Mouse (Mus musculus): ENCODE results near the gene Myrip. TPM values are rescaled to one million over a fixed set of nuclear protein-coding genes. Genes with fewer than 3 reads are reported as not detected.

The Myrip gene
- polyA plus RNA-seq, 1 experiment from 2014 or later = 0.07 TPM

DNA sequence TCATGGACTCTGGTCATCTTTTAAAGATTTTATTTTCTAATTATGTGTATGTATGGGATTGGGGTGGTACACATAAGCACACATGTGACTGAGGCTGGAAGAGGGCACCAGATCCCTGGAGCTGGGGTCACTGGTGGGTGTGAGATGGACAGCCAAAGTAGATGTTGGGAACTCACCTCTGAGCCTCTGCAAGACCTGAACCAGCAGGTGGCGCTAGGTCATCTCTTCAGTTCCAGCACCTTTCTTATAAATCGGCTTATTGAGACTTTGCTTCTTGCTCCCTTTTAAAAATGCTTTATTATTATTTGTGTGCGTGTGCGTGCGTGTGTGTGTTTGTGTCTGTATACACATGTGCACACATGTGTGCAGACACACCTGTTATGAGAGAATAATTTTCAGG is 109.1 kb downstream of the Myrip start:
- 26% methylated on average over 5 of the region's 5 CpGs for WGBS
- H3K36me3 ChIP-seq (ENCODE audit: control insufficient read depth, insufficient read depth, low read length) = no peaks in the 10 kb centered on the region
- no peak for ATAC-seq (ENCODE audit: insufficient number of reproducible peaks, low FRiP score, low TSS enrichment, low read depth)
- no peak overlapping the region for H3K27ac ChIP-seq (replicated peaks; ENCODE audit: low read depth, low read length)
- H3K9ac ChIP-seq (ENCODE audit: low read length) = no peak overlapping the region
- peak; percentile 73 for DNase-seq (ENCODE audit: low spot score)
- no peak overlapping the region for H3K4me2 ChIP-seq (ENCODE audit: low read depth, severe bottlenecking)
- no peaks in the 10 kb centered on the region for H3K27me3 ChIP-seq (ENCODE audit: control insufficient read depth, insufficient read depth, low read length)
- no peak overlapping the region for H3K4me3 ChIP-seq (ENCODE audit: low read depth, low read length)
- no peaks in the 10 kb centered on the region for H3K9me3 ChIP-seq (ENCODE audit: control insufficient read depth, low read length)
- no peaks in the 10 kb centered on the region for H3K4me1 ChIP-seq (ENCODE audit: control insufficient read depth, insufficient read depth, low read length)

DNA sequence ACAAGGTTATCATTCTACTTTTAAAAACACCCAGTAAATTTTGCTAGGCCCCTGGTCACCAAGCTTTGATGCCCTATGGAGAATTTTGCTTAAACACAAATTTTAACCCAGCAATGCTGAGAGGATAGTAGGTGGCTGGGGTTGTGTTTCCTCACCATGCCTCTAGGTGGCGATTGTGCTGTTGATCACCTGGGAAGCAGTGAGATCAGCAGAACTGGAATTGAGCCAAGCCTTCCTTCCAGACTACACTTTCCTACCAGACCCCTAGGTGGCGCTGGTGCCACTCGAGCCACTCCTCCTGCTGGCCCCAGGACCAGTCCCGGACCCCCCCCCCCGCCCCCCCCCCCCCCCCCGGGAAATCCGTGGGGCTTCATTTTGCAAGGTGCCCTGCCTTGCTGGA is 114.2 kb downstream of the Myrip start:
- Histone ChIP-seq H3K27me3 (ENCODE audit: control insufficient read depth, insufficient read depth, low read length) (no peaks in the 10 kb centered on the region), H3K9me3 (ENCODE audit: control insufficient read depth, low read length) (no peaks in the 10 kb centered on the region), H3K4me2 (ENCODE audit: low read depth, severe bottlenecking) (no peak overlapping the region), H3K4me3 (ENCODE audit: low read depth, low read length) (no peak overlapping the region), H3K9ac (ENCODE audit: low read length) (no peak overlapping the region), H3K27ac (replicated peaks; ENCODE audit: low read depth, low read length) (no peak overlapping the region), H3K36me3 (ENCODE audit: control insufficient read depth, insufficient read depth, low read length) (no peaks in the 10 kb centered on the region), H3K4me1 (ENCODE audit: control insufficient read depth, insufficient read depth, low read length) (no peaks in the 10 kb centered on the region)
- ATAC-seq (ENCODE audit: insufficient number of reproducible peaks, low FRiP score, low TSS enrichment, low read depth) = no peak
- peak; percentile 84 for DNase-seq (ENCODE audit: low spot score)
- 0% methylated on average over 4 of the region's 7 CpGs for WGBS

DNA sequence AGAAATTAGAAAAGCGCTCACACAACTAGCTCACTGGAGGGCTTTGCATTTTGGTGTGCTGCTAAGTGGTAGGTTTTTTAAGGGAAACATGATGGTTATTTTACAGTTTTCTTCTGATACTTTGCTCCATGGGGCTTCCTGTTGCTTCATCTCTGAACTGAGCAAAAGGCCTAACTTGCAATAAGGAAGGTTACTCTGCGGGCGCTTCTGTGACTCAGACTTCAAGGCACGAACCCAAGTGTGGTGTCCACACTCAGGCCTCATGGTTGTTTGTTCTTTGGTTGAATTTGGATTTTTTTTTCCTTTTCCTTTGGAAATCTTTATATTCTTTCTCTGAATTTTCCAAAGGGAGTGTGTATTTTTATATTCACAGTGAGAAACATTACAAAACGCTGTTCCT is 114.8 kb downstream of the Myrip start:
- no peak overlapping the region for H3K9ac ChIP-seq (ENCODE audit: low read length)
- no peaks in the 10 kb centered on the region for H3K27me3 ChIP-seq (ENCODE audit: control insufficient read depth, insufficient read depth, low read length)
- H3K4me1 ChIP-seq (ENCODE audit: control insufficient read depth, insufficient read depth, low read length) = no peaks in the 10 kb centered on the region
- no peaks in the 10 kb centered on the region for H3K36me3 ChIP-seq (ENCODE audit: control insufficient read depth, insufficient read depth, low read length)
- no peak overlapping the region for H3K4me2 ChIP-seq (ENCODE audit: low read depth, severe bottlenecking)
- DNase-seq (ENCODE audit: low spot score) (no peak), ATAC-seq (ENCODE audit: insufficient number of reproducible peaks, low FRiP score, low TSS enrichment, low read depth) (no peak)
- WGBS = 90% methylated on average over 5 of the region's 5 CpGs
- no peak overlapping the region for H3K4me3 ChIP-seq (ENCODE audit: low read depth, low read length)
- no peaks in the 10 kb centered on the region for H3K9me3 ChIP-seq (ENCODE audit: control insufficient read depth, low read length)
- H3K27ac ChIP-seq (replicated peaks; ENCODE audit: low read depth, low read length) = no peak overlapping the region

DNA sequence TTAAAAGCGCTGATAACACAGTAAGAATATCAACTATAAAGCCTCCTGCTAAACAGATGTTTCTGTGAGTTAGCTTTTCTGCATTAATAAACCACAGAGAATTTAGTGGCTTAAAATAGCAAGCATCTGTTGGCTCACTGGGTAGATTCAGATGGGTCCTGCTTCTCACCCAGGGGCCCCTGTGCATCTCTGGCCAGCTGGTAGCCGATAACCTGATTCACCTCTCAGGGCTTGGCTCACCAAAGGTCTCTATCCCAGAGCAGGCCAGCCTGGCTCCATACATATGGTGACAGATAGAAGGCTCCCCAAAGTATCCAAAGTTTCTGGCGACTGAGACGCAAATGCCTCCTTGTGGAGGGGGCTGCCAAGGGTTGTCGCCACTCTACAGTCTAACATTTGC is 115.4 kb downstream of the Myrip start:
- no peak overlapping the region for H3K27ac ChIP-seq (replicated peaks; ENCODE audit: low read depth, low read length)
- H3K36me3 ChIP-seq (ENCODE audit: control insufficient read depth, insufficient read depth, low read length) = no peaks in the 10 kb centered on the region
- no peaks in the 10 kb centered on the region for H3K4me1 ChIP-seq (ENCODE audit: control insufficient read depth, insufficient read depth, low read length)
- H3K4me3 ChIP-seq (ENCODE audit: low read depth, low read length) = no peak overlapping the region
- no peak overlapping the region for H3K9ac ChIP-seq (ENCODE audit: low read length)
- DNase-seq (ENCODE audit: low spot score) (no peak), ATAC-seq (ENCODE audit: insufficient number of reproducible peaks, low FRiP score, low TSS enrichment, low read depth) (no peak)
- H3K27me3 ChIP-seq (ENCODE audit: control insufficient read depth, insufficient read depth, low read length) = no peaks in the 10 kb centered on the region
- WGBS = 88% methylated on average over 5 of the region's 5 CpGs
- no peak overlapping the region for H3K4me2 ChIP-seq (ENCODE audit: low read depth, severe bottlenecking)
- H3K9me3 ChIP-seq (ENCODE audit: control insufficient read depth, low read length) = no peaks in the 10 kb centered on the region

DNA sequence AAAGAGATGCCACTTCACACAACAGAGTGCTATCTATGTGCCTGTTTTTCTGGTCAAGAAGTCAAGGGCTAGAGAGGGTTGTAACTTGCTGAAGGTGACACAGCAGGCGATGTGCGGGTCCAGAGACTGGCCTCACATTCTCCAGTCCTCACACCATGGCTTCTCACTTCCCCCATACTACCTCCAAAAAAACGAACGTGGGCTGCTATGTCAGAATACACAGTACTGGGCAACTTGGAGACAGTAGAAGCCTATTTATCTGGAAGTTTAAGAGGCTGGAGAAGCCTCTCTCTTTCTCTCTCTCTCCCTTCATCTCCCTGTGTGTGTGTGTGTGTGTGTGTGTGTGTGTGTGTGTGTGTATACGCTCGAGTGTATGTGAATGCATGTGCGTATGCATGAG is 117.3 kb downstream of the Myrip start:
- Histone ChIP-seq H3K27ac (replicated peaks; ENCODE audit: low read depth, low read length) (no peak overlapping the region), H3K4me2 (ENCODE audit: low read depth, severe bottlenecking) (no peak overlapping the region), H3K9ac (ENCODE audit: low read length) (no peak overlapping the region), H3K4me1 (ENCODE audit: control insufficient read depth, insufficient read depth, low read length) (no peaks in the 10 kb centered on the region), H3K36me3 (ENCODE audit: control insufficient read depth, insufficient read depth, low read length) (no peaks in the 10 kb centered on the region), H3K4me3 (ENCODE audit: low read depth, low read length) (no peak overlapping the region), H3K27me3 (ENCODE audit: control insufficient read depth, insufficient read depth, low read length) (no peaks in the 10 kb centered on the region), H3K9me3 (ENCODE audit: control insufficient read depth, low read length) (no peaks in the 10 kb centered on the region)
- whole genome bisulfite sequencing = 82% methylated on average over 7 of the region's 7 CpGs
- DNase-seq (ENCODE audit: low spot score) (no peak), ATAC-seq (ENCODE audit: insufficient number of reproducible peaks, low FRiP score, low TSS enrichment, low read depth) (no peak)

DNA sequence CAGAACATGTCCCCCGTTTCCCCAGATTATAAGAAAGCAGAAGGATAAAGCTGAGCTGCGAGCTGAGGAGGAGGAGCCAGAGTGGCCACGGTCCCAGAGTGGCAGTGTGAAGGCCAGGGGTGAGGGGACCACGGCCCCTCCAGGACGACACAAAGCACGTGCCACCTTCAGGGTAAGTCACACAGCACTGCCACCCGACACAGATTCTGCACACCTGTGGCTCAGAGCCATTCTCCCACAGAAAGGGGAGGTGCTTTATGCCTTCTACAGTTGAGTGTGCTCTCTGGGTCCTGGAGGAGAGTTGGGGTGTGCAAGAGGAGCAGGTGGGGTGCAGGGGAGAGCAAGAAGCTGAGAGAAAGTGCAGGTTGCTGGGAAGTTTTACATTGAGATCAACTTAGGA is 123.3 kb downstream of the Myrip start:
- no peaks in the 10 kb centered on the region for H3K27me3 ChIP-seq (ENCODE audit: control insufficient read depth, insufficient read depth, low read length)
- no peaks in the 10 kb centered on the region for H3K36me3 ChIP-seq (ENCODE audit: control insufficient read depth, insufficient read depth, low read length)
- H3K4me3 ChIP-seq (ENCODE audit: low read depth, low read length) = no peak overlapping the region
- H3K27ac ChIP-seq (replicated peaks; ENCODE audit: low read depth, low read length) = no peak overlapping the region
- no peaks in the 10 kb centered on the region for H3K9me3 ChIP-seq (ENCODE audit: control insufficient read depth, low read length)
- ATAC-seq (ENCODE audit: insufficient number of reproducible peaks, low FRiP score, low TSS enrichment, low read depth) = no peak
- H3K4me2 ChIP-seq (ENCODE audit: low read depth, severe bottlenecking) = no peak overlapping the region
- DNase-seq (ENCODE audit: low spot score) = no peak
- H3K9ac ChIP-seq (ENCODE audit: low read length) = no peak overlapping the region
- H3K4me1 ChIP-seq (ENCODE audit: control insufficient read depth, insufficient read depth, low read length) = no peaks in the 10 kb centered on the region
- 71% methylated on average over 7 of the region's 7 CpGs for WGBS

DNA sequence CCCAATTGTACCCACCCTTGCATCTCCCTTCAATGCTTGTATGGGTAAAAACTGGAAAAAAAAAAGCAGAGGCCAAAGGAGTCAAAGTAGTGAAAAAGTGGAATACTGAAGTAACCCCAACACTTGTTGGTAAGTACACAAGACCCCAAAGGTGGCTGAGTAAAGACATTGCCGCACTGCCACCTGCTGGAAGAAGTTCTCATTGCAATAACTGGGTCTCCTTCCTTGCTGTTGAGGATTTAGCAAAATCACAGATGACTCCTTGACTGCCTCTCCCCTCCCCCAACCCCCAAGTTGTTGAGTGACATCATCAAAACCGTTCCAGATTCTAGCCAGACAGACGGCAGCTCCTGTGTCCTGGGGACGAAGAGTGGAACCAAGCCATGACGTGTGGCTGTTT is 124.5 kb downstream of the Myrip start:
- Histone ChIP-seq H3K27me3 (ENCODE audit: control insufficient read depth, insufficient read depth, low read length) (no peaks in the 10 kb centered on the region), H3K9ac (ENCODE audit: low read length) (no peak overlapping the region), H3K9me3 (ENCODE audit: control insufficient read depth, low read length) (no peaks in the 10 kb centered on the region), H3K4me2 (ENCODE audit: low read depth, severe bottlenecking) (no peak overlapping the region), H3K36me3 (ENCODE audit: control insufficient read depth, insufficient read depth, low read length) (no peaks in the 10 kb centered on the region), H3K4me3 (ENCODE audit: low read depth, low read length) (no peak overlapping the region), H3K4me1 (ENCODE audit: control insufficient read depth, insufficient read depth, low read length) (no peaks in the 10 kb centered on the region), H3K27ac (replicated peaks; ENCODE audit: low read depth, low read length) (no peak overlapping the region)
- peak; percentile 87 for DNase-seq (ENCODE audit: low spot score)
- no peak for ATAC-seq (ENCODE audit: insufficient number of reproducible peaks, low FRiP score, low TSS enrichment, low read depth)
- WGBS = 49% methylated on average over 5 of the region's 5 CpGs

DNA sequence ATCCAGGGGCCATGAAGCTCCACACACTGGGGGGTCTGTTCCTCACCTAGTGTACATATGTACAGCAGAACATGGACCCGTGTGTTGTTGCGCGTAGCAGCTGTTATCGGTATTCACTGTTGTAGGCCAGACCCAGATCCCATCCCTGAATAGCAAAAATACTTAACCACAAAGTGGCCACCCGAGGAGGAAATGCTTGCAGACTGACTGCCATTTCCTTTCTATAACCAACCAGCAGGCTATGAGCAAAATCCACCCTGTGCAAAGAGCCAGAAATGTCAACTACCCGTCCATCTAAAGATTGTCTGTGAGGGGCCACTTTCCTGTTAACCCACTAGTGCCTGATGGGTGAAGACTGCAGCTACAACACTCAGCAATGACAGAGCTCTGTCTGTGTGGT is 126.9 kb downstream of the Myrip start:
- Histone ChIP-seq H3K4me1 (ENCODE audit: control insufficient read depth, insufficient read depth, low read length) (no peaks in the 10 kb centered on the region), H3K4me2 (ENCODE audit: low read depth, severe bottlenecking) (no peak overlapping the region), H3K9me3 (ENCODE audit: control insufficient read depth, low read length) (no peaks in the 10 kb centered on the region), H3K27ac (replicated peaks; ENCODE audit: low read depth, low read length) (no peak overlapping the region), H3K4me3 (ENCODE audit: low read depth, low read length) (no peak overlapping the region), H3K27me3 (ENCODE audit: control insufficient read depth, insufficient read depth, low read length) (no peaks in the 10 kb centered on the region), H3K9ac (ENCODE audit: low read length) (no peak overlapping the region), H3K36me3 (ENCODE audit: control insufficient read depth, insufficient read depth, low read length) (no peaks in the 10 kb centered on the region)
- 79% methylated on average over 6 of the region's 6 CpGs for WGBS
- ATAC-seq (ENCODE audit: insufficient number of reproducible peaks, low FRiP score, low TSS enrichment, low read depth) = no peak
- no peak for DNase-seq (ENCODE audit: low spot score)

DNA sequence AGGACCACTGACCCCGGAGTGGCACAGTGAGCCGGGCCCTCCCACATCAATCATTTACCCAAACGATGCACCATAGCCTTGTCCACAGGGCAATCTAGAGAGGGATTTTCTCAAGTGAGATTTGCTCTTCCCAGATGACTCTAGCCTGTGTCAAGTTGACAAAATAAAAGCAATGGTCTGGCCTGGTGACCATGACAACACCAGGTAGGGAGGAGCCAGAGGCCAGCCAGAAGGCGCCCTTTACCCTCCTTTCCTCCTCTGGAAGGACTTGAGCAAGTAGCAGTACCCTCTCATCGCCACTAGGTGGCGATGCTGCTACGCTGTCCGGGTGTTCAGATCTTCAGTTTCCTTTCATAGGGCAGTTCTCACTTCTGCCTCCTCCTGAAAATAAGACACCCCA is 132.4 kb downstream of the Myrip start:
- H3K27me3 ChIP-seq (ENCODE audit: control insufficient read depth, insufficient read depth, low read length) = no peaks in the 10 kb centered on the region
- H3K4me1 ChIP-seq (ENCODE audit: control insufficient read depth, insufficient read depth, low read length) = no peaks in the 10 kb centered on the region
- H3K4me2 ChIP-seq (ENCODE audit: low read depth, severe bottlenecking) = no peak overlapping the region
- H3K9me3 ChIP-seq (ENCODE audit: control insufficient read depth, low read length) = no peaks in the 10 kb centered on the region
- H3K9ac ChIP-seq (ENCODE audit: low read length) = no peak overlapping the region
- no peak; the same call in 1 of the 2 replicates for ATAC-seq (ENCODE audit: insufficient number of reproducible peaks, low FRiP score, low TSS enrichment, low read depth)
- DNase-seq (ENCODE audit: low spot score) = peak; percentile 75
- WGBS = 31% methylated on average over 8 of the region's 8 CpGs
- H3K4me3 ChIP-seq (ENCODE audit: low read depth, low read length) = no peak overlapping the region
- H3K36me3 ChIP-seq (ENCODE audit: control insufficient read depth, insufficient read depth, low read length) = no peaks in the 10 kb centered on the region
- no peak overlapping the region for H3K27ac ChIP-seq (replicated peaks; ENCODE audit: low read depth, low read length)

Measured in limb, embryonic 11.5 days (tissue).